Mouse (Mus musculus): ENCODE measurements around the gene Serpinf1.

Gene Serpinf1

DNA sequence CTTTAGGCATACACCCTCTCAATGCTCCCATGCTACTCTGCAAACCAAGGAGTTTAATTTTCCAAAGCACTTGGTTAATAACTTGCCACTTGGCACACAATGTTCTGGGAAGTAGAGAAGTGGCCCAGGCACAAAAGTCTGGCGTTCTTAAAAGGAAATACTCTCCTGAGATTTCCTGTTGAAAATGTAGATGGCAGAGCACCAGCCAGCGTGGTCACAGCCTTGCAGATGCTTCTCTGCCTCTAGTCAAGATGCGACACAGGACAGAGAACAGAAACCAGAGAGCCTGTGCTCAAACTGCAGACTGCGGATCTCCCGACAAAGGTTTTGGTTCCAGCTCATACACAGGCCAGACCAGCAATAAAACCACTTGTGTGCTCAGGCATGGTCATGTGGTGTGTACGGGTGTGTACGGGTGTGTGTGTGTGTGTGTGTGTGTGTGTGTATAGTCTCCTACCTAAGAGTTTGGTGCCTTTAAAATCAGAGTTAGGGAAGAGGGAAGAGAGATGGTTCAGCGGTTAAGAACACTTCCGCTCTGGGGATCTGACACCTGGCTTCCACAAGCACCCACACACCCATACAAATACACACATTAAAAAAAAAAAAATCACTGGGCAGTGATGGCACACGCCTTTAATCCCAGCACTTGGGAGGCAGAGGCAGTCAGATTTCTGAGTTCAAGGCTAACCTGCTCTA lies 32.7 kb upstream of the Serpinf1 start:
- DNase-seq (ENCODE audit: low spot score): peak; percentile 21

GRCm38 (mm10) chr11:75453991-75454930 lies 31.8 kb upstream of the Serpinf1 start, which contains the start of gene Wdr81:
TSS of gene Wdr81 (minus strand) at chr11:75454717.
- DNase-seq (ENCODE audit: low spot score): peak; percentile 80

DNA sequence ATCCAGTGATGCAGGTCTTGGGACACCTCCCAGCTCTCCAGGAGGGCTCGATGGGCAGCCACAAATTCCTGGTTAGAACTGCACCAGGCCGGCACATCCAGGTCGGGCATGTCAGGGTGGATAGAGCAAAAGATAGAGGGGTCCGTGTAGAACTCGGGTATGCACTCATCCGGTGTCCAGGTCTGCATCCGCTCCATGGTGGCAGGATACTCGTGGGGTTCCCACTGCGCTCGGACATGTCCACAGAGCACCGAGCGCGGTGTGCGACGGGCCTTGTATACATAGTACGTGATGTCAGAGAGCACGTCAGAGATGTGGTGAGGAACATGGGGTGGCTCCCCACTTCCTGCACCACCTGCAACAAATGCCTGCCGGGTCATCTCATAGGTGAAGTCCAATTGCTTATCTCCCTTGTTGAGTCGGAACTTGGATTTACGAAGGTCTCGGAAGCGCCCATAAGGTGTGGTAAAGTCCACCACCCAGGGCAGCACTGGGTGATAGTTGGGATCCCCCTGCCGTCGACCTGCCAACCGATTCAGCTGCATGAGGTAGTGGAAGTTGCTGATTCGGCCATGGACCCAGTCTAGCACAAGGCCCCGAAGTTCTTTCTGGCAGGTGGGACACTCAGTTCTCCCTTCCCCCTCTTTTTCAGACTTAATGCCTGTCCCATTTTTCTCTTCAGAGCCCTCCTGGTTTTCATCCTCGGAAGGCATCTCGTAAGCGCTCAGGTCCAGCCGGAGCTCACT lies 30.5 kb upstream of the Serpinf1 start:
- DNase-seq (ENCODE audit: low spot score): no peak

DNA sequence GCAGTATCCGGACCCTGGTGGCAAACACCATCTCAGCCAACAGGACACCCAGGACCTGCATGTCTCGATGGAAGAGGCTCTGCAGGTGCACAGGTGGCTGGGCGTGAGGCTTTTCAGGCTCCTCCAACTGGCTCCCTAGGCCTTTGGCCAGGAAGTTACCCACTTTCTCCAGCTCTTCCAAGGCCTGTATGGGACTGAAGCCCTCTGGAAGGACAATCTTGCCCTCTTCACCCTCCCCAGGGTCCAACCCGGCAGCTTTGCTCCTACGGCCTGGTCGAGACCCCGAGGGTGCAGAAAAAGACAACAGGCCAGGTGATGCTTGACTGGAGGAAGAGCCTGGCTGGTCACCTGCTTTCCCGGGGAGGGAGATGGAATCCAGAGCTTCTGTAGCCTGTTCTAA lies 29.6 kb upstream of the Serpinf1 start:
- no peak for DNase-seq (ENCODE audit: low spot score)

DNA sequence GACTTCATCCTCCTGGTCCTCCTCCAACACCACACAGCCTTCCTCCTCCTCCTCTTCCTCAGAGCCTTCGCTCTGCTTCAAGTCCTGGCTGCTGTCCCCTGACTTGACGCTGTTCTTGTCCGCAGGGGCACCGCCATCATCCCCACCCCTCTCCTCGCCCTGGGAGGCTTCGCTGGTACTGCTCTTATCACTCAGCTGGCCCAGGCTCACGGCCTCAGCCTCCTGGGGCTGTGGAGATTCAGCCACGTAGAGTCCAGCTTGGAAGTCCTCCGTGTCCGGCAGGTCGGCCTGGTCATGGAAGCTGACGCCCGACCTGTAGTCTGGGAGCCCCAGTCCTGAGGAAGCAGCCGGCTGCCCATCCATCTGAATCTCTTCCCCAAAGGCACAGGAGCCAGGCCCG lies 28.4 kb upstream of the Serpinf1 start:
- peak; percentile 40 for DNase-seq (ENCODE audit: low spot score)

GRCm38 (mm10) chr11:75450304-75450908 lies 27.9 kb upstream of the Serpinf1 start:
- peak; percentile 49 for DNase-seq (ENCODE audit: low spot score)

DNA sequence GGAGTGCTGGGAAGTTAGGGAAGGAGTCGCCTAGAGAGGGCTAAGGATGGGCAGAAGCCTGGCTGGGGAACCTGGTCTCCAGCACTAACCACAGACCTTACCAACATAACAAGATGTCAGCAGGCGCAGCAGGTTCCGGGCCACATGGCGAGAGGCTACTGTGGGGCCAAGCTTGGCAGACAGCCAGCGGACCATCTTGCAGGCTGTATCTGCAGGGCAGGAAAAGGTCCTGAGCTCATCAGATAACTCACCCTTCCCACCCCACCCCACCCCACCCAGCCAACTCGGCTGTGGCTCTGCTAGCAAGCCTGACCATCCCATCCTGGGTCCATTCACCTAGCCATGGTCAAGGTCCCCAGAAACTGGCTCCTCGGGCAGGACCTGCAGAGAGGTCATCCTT lies 27.2 kb upstream of the Serpinf1 start:
- DNase-seq (ENCODE audit: low spot score): peak; percentile 75

- DNase-seq (ENCODE audit: low spot score): no peak
Observed at GRCm38 (mm10) chr11:75448575-75448974, 26.1 kb upstream of the Serpinf1 start.

DNA sequence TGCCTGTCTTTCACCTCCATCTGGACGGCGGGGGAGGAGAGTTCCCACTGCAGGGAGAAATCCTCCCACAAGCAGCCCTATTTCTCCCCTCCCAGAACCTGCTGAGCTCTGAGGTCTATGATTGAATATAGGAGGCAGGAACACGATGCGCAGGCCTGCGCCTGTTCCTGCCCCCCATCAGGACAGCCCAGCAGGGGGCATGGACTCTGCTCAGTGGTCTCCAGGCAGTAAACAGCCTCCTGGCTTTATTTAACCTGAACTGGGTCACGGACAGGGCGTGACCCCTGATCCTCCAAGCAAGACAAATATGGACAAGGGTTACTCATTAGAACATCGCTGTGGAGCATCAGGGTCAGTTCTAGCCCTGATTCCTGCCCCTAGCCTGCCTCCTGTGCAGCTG lies 21.2 kb upstream of the Serpinf1 start:
- no peak for DNase-seq (ENCODE audit: low spot score)

DNA sequence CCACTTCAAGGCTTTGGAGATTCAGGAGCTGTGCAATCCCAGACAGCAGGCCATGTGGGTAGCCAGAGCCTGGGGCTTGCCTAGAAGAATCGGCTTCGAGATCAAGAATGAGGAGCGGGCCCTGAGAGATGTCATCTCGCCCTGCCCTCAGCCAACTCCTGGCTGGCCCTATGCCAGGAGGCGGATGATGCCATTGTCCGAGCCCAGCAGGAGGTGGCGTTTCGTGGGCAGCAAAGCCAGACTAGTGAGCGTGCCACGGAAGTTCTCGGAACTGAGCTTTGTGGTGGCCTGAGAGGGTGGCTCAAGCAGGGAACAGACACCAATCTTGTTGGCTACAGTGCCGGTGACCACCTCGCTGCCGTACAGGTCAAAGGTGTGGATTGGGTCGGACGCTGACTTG lies 19.1 kb upstream of the Serpinf1 start:
- no peak for DNase-seq (ENCODE audit: low spot score)

- no peak for DNase-seq (ENCODE audit: low spot score)
Observed at GRCm38 (mm10) chr11:75441034-75441433, 18.5 kb upstream of the Serpinf1 start.

DNA sequence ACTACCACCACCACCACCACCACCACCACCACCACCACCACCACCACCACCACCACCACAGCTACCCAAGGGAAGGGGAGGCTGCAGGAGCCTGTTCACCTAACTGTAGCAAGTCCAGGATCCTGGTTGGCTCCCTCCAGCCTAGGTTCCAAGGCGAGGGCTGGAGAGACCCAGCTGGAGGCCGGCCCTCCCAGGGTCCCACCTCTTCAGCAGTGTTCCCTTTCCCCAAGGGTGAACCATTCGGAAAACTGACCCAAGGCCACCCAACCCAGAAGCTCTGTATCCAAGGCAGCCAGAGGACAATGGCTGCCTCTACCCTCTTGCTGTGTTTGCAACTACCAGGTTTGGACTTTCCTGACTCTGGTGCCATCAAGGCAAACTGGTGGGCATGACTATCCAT lies 17.4 kb upstream of the Serpinf1 start:
- DNase-seq (ENCODE audit: low spot score): no peak

GRCm38 (mm10) chr11:75439363-75439762 lies 16.9 kb upstream of the Serpinf1 start, which contains the start of gene Serpinf2:
TSS of gene Serpinf2 (minus strand) at chr11:75439591.
- no peak for DNase-seq (ENCODE audit: low spot score)

DNA sequence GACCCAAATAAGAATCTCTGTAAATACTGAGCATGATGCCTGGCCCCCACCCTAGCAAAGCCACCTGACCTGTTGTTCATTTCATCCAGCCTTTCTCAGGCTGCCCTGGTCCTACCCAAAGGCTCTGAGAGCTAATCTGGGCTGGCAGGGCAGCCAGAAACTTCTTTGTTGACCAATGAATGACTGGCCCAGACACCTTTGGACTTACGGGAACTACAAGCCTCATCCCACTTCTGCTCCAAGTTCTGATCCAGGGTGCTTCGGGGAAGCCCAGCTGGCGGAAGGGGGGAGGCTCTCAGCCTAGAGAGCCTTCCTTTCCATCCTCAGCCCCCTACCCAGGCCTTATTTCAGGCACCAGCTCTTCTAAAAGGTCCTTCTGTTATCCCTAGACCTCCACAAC lies 16.3 kb upstream of the Serpinf1 start:
- DNase-seq (ENCODE audit: low spot score): no peak

GRCm38 (mm10) chr11:75438194-75438593 lies 15.7 kb upstream of the Serpinf1 start:
- no peak for DNase-seq (ENCODE audit: low spot score)

DNA sequence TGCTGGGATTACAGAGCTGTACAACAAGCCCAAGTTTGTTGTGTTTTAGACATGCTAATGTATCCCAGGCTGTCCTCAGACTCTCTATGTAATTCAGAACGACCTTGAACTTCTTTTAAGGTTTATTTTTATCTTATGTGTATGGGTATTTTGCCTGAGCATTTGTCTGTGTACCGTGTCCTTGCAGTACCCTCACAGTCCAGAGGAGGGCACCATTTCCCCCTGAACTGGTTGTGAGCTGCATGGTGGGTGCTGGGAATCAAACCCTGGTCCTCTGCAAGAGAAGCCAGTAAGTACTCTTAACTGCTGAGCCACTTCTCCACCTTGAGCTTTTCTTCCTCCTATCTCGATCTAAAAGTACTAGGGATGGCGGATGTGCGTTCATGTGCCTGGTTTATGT lies 11.6 kb upstream of the Serpinf1 start:
- no peak for DNase-seq (ENCODE audit: low spot score)

DNA sequence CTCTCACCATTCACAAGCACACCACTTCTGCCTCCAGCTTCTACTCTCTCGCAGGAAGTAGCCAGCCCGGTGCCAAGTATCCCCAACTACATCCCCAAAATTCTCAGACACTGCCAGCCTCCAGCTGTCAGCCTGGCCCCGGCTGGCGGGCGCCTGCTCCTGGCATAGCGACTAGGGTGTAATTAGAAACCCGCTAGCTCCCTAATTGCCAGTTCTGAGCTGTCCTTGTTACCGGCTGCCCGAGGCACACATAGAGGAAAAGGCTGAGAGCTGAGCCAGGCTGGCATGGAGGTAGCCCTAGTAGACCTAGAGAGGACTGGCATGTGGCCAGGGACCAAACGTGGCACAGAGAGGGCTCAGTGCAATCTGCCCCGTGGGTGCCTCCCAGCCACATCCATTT lies 8.8 kb upstream of the Serpinf1 start:
- no peak for DNase-seq (ENCODE audit: low spot score)

GRCm38 (mm10) chr11:75429019-75429705 lies 6.7 kb upstream of the Serpinf1 start:
- DNase-seq (ENCODE audit: low spot score): peak; percentile 19

DNA sequence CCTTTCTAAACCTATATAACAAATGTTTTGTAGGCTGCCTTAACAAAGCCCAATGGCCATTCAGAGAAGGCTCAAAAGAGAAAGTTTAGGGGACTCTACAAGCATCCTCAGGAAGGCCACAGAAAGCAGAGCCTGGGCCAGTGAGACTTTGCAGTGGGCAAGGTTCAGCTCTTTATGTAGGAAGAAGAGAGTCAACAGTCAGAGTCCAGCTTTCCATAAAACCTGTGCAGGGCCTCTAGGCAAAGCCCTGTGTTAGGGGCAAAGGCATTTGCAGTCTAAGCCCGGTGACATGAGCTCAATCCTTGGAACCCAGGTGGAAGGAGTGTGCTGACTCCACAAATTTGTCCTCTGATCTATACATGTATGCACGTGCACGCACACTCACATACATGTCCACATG lies 2.0 kb upstream of the Serpinf1 start:
- no peak for DNase-seq (ENCODE audit: low spot score)

- DNase-seq (ENCODE audit: low spot score): no peak
Observed at GRCm38 (mm10) chr11:75424033-75424432, 1.5 kb upstream of the Serpinf1 start.

- no peak for DNase-seq (ENCODE audit: low spot score)
Observed at GRCm38 (mm10) chr11:75423091-75423490, 590 bp upstream of the Serpinf1 start.

Measured in spleen, adult 12 weeks (tissue).